Mouse (Mus musculus) kidney, postnatal 36 days (tissue): ENCODE measurements around the gene Gm20388.
A peak's percentile ranks its signal among the peaks of the same experiment; 100 is the strongest.

Experiments
- DNase-seq, 2 experiments: peaks; one replicate each; pipeline ENCODE4 v3.0.0; 2021 to 2022; ENCODE audit warnings: mixed read lengths in 2 of 2

The Gm20388 gene

DNA sequence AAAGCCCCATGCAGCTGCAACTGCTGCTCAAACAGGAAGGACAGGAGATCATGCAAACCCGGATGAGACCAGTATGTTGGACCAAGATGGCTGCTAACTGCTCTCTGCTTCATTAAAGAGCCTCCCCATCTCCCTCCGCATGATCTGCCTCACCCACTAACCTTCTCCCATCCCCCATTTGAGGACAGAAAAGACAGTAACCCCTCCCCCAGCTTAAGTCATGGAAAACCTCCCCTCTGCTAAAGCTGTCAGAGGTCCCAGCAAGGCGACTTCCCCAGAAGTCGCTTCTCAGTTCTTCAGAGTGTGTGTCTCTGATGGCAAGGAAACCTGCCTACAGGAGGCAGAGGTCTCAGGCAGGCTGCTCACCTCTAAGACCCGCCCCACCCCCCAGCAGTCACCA is 1777.9 kb downstream of the Gm20388 start:
- DNase-seq: no peak

DNA sequence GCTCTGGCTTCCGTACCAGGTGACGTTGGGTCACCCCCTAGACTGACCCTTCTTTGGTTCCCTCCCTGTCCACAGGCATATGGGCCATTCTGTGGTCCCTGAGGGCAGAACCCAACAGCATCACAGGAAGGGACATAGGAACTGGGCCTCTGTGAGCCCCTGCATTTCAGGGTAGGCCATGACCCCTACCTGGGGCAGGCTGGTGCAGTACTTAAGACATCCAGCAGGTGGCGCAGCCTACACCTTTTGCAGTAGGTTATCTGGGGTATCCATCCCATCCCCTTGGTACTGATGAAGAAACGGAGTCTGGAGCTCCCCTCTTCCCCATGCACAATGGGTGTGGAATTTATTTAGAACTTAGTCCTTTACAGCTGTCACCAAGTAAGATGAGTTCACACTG is 1783.8 kb downstream of the Gm20388 start:
- DNase-seq: peak; percentile 39 to 78

DNA sequence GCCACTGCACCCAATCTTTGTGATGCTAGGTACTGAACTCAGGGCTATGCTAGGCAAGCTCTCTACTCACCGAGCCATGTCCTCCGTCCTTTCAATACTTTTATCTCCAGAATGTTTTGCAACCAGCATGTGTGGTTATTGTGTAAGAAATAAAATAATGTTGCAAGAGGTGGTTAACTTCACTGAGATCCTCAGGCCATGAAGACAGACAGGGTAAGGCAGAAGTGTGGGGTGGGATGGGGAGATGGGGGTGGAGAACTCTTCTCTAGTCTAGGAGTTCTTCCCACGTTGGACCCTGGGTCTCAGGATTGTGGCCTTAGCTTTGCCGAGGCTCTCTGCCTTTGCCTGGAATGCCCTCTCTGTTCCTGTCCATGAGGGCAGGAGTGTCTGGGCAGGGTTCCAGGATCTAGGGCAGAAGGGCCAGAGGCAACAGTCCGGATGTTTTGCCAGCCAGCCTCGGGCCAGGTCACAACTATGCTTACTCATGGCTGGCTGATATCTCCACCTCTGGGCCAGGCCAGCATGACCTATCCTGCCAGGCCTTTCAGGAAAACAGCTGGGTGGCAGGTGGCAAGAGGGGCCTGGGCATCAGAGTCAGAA is 1785.0 kb downstream of the Gm20388 start:
- peak; percentile 92 to 93 for DNase-seq

DNA sequence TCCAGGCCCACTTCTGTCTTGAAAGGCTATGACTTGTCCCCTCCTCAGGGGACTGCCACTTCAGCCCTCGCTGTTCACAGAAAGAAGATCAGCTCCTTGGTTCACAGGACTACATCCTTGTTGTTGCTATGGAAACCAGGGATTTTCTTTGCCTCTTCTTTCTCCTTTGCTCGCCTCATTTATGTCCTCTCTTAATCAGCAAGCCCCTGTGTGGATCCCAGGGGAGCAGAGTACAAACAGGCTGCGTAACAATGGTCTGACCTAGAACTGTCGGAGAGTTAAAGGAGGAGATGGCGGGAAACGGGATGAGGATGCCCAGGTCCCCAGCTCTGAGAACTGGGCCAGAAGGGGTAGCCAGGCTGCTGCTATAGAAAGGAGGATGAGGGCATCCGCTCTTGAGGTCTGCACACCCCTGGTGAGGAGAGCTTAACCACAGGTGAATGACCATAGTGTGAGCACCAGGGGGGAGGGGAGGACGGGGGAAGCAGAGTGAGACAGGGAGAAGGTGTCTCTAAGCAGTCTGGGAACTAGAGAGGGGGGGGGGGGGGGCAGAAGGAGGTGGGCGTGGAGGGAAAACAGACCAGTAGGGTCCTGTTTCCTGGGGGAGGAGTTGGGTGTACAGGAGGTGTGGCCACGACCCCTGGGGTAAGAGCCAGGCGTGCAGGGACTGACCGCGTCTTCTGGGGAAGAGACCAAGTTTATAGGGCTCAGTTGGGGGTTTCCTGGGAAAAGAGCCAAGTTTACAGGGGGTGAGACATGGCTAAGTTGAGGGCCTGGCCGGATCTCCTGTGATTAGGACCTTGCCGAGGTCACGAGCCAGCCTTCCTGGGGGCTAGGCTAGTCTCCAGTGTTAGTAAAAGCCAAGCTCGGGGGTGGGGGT is 1787.3 kb downstream of the Gm20388 start:
- DNase-seq: no peak

DNA sequence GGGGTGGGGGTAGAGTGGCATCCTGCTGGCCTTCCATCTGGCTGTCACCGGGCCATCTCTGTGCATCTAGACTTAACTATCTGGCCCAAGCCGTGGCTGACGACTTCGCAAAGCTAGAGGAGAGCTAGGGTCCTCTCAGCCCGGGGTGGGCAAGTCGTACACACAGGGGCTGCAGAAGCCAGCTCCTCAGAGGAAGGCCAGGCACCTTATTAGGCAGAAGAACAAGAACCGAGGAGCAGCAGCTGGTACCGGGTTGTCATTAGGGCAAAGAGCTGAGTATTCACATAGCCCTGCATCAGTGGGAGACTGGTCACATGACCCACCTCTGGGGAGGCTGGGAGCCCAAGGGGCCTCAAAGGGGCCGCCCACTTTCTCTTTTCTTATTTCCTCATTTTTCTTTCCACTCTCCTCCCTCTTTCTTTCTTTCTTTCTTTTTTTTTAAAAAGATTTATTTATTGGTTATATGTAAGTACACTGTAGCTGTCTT is 1788.0 kb downstream of the Gm20388 start:
- no peak for DNase-seq

DNA sequence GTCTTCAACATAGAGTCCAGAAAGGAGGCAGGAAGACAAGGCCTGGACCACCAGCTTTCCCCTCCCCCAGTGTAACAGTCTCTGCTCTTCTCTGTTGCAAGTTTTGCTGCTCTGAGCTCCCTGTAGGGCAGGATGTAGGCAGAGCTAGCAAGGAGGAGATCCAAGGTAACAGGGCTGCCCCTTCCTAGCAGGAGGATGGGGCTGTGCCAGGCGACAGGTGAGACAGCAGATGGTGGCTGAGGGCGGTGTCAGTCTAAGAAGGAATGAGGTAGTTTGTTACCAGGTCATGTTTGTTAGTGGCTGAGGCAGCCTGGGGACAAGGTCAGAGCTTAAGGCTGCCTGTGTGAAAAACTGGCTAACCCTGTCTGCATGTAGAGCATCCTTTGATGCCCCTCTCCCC is 1789.3 kb downstream of the Gm20388 start:
- DNase-seq: no peak

DNA sequence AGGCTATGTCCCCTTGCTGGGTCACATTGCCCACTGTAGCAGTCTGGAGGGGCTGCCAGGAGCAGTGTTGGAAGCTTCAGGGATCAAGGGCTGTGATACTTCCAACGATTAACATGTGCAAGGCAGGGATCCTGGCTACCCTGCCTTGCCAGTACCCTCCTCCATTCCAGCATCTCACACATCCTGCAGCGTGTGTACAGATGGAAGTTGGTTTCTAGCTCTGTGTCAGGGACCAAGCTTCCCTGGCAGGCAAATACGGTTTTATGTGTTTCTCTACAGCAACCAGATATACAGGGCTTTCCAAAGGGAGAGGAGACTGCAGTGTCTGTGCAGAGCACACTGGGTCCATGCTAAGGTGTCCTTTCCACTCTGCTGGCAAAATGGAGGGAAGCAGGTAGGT is 1794.5 kb downstream of the Gm20388 start:
- DNase-seq: no peak

DNA sequence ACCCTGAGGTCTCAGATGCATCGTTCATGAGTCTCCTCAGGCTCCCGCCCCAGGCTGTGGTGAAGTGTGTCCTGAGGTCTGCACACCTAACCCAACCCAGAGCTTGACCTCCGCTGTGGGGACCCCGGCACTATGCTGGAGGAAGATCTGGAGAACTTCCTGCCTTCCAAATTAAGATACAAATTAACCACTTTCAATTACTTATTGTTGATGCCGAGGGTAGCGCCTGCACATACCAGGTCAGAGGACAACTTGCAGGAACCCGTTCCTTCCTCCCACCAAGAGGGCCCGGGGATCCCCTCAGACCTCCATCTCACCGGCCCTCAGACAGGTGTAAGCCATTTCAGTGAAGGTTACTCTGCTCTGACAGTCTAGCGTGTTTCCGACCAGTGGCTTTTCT is 1796.3 kb downstream of the Gm20388 start:
- peak in 1 of 2 experiments; percentile 25 for DNase-seq

DNA sequence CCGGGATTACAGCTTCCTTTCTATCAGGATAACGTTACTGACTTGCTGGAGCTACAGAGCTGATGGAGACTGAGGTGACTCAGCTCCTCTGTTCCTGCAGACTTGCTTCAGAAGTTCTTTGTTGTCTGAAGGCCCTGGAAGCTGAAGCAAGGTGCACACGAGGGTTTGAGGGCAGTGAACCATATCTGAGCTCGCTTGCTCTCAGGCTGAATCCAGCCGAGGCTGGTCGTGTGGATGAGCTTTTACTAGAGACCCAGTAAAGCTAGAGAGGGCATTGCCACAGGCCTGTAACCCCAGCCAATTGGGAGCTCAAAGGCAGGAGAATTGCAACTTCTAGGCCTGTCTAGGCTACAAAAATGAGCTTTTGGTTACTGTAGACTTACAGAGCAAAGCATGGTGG is 1797.8 kb downstream of the Gm20388 start:
- peak; percentile 69 to 76 for DNase-seq

DNA sequence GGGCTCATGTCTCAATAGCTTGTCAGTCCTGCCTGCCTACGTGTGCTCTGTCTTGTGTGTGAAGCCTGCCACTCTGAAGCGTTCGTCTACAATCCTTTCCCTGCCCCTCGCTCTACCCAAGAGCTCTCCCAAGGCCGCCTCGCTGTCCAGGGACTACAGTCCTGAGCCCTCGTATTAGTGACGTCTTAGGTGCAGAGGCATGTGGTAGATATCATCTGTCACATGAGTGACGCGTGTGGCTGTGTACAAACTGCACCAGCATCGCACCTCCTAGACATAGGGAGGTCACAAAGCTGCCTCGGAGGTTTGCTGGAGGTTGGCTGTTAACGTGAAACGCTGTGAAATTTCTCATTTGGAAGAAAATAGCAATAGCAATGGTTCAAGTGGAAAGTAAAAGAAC is 1806.9 kb downstream of the Gm20388 start:
- no peak for DNase-seq

DNA sequence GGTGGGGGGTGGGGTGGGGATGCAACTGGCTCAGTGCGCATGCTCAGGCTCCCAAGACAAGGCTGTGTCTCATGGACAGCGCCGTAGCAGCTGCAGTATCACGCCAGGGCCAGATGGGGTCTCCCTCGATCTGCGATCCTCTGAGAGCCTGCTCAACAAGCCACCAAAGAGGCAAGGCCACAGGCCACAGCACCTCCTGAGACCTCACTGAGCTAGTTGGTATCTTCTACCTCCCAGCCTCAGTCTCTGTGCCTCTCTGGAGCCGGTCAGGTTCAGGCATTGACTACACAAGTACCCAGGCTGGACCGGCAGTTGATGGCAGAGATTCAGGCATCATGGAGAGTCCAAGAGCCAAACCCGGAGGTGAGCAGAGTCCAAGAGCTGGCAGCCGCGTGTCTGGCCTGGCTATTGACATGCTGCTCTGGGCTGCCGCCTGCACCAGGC is 1807.4 kb downstream of the Gm20388 start:
- DNase-seq: peak; percentile 90 to 92

DNA sequence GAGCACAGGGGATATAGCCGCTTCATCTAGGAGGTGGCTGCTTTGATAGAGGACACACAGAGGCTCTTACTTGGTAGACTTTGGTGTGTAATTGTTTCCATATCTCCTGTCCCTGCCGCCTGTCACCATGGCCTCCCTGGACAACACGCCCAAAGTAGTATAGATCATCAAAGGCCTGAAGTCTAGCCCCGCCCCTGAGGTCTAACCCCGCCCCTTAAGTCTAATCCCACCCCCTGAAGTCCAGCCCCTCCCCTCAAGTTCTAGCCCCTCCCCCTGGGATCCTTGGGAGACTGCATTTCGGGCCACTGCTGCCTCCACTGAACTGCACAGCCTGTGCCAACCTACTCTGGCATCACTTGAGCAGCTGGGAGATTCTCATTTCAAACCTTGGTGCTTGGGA is 1808.3 kb downstream of the Gm20388 start:
- DNase-seq: no peak

DNA sequence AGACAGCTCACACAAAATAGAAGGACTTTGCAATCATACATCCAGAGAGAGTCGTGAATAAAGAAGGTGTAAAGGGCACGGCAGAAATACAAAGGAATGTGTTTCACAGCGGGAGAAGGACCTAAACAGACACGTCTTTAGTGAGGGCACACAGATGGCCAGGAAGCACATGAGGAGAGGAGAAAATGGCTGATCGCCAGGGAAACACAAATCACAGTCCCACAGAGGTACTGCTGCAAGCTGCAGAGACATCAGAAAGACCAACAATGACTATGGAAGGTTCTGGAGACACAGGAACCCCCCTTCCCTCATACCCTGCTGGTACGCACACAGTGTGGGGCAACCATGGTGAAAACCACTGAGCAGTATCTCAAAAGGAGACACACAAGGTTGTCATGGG is 1810.4 kb downstream of the Gm20388 start:
- DNase-seq: no peak

DNA sequence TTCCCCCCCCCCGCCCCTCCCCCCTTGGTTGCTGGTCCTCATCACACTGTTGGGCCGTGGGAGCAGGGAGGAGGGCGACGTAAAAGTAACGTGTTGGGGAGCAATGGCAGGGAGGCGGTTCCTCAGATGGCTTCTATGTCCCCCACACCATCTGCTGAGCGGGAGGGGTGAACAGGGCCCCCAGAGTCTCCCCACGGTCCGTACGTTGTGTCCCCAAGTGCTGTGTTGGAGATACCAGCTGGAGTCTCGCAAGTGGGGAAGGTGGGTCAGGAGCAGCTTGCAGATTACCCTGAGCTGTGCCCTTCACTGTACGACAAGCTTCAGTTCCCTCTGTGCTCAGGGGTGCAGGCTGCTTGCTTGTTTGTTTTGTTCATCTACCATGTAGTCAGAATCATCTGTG is 1813.2 kb downstream of the Gm20388 start:
- DNase-seq: no peak

DNA sequence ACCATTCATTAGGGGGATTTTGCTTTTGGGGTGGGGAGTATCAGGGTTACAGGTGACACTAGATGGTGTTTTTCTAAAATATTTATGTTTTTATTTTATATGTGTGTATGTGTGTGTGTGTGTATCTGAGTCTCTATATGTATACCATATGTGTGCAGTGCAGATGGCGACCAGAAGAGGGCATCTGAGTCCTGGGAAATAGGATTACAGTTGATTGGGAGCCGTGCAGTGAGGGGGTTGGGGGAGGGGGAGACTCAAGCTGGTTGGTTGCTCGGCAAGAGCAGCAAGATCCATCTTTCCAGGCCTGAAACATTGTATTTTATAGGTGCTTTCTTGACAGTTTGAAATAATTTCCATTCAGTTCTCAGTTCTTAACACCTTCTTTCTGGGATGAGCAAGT is 1816.5 kb downstream of the Gm20388 start:
- DNase-seq: no peak

DNA sequence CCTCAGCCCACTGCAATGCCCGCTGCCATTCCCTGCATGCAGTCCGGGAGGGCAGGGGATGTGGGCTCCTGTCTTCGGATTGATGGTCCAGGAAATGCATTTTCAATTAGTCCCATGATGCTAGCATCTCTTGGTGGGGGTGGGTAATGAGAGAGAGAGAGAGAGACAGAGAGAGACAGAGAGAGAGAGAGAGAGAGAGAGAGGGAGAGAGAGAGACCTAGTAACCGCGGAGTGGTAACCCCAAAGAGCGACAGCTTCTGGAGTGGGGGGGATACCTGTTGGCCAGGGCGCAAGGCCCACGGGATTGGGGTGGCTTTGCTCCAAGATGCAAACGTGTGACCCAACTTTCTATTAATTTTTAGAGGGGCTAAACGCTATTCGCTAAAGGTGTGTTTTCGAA is 1818.7 kb downstream of the Gm20388 start, which contains the start of gene Jph3:
Gene Jph3, plus strand, starts transcription at position 301 of the 400 bp plus-strand sequence.
- no peak for DNase-seq

DNA sequence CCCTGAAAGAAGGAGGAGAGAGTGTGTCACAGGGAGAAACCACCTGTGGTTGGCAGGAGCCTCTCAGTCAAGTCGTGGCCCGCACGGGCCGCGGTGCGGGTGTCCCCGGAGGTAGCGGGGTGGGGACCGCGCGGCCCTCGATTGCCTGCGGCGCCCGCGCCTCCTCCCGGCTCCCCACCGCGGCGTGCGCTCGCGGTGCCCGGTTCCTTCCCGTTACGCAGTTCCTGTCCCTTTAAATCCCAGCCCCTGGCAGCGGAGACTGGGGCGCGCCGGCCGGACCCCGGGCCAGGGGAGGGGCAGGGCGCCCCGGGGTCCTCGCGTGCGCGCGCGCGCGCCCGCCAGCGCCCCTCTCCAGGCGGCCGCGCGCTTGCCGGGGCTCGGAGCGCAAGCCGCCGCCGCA is 1819.1 kb downstream of the Gm20388 start:
- DNase-seq: no peak

DNA sequence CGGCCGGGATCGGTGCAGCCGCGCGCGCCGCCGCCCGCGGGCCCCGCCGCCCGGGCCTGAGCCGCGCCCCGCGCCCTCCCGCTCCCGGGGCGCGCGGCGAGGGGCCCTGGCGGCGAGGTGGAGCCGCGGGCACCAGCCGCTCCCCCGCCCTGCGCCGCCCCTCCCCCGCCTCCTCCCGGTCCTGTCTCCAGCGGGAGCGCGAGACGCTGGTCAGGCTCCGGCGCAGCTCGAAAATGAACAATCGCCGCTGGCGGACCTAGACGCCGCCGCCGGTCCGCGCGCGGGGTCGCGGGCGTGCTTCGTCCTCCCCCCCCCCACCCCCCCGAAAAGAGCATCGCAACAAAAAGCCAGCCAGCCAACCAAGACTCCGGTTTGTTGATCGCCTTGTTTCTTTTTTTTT is 1819.5 kb downstream of the Gm20388 start:
- DNase-seq: no peak

DNA sequence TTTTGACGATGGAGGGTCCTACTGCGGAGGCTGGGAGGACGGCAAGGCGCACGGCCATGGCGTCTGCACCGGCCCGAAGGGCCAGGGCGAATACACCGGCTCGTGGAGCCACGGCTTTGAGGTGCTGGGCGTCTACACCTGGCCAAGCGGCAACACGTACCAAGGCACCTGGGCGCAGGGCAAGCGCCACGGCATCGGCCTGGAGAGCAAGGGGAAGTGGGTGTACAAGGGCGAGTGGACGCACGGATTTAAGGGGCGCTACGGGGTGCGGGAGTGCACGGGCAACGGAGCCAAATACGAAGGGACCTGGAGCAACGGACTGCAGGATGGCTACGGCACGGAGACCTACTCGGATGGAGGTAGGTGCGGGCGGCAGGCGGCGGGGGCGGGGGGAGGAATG is 1820.0 kb downstream of the Gm20388 start:
- no peak for DNase-seq

DNA sequence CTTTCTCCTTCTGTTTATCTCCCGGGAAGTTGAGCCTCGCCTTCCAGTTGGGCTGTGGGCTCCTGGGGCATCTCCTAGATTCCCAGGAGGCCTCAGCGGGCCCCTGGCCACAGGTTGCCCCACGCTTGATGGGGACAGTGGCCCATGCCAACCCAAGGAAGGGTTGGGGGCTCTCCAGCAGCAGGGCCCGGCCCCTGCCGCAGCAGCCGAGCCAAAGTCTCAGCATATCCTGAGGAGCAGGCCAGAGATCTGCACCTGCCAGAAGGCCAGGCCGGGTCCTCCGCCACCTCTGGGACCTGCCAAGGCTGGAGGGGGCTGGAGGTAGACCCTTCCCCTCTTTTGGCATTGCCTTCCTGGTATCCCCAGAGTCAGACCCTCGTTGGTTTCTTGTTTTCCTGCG is 1820.4 kb downstream of the Gm20388 start:
- no peak for DNase-seq

DNA sequence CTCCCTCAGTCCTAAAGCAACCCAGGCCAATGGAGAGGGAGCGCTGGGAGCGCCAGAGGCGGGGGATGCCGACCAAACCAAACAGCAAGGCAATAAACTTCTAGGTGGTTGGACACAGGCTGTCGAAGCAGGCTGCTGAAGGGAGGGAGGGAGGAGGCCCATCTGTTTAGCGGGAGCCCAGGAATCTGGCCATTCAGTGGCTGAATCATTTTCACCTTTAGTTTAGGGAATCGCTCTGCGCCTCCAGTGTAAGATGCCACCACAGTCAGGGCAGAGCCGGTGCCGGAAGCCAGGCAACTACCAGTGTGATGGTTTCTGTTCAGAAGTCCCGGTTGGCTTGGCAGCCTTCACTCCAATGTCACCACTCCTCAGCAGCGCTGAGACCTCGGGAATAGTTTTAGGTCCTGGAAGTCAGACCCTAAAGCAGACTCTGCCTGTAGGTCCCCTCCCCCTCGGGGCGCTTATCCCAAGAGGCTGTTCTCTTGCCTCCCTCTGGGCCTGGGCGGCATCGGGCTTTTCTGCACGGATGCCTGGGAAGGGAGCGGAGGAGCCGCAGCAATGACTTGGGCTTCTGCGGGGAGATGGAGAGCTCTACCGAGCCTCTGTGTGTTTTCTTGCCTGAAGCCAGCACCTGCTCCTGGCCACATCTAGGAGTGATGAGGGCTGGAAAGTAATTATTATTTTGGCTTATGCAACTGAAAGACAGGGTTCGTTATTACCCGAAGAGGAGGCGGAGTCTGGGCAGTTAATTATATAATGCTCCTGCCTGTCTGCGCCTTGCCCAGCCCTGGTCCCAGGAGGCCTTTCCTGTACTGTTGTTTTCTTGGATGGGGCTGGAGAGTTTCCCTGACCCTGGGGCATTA is 1821.1 kb downstream of the Gm20388 start:
- no peak for DNase-seq

DNA sequence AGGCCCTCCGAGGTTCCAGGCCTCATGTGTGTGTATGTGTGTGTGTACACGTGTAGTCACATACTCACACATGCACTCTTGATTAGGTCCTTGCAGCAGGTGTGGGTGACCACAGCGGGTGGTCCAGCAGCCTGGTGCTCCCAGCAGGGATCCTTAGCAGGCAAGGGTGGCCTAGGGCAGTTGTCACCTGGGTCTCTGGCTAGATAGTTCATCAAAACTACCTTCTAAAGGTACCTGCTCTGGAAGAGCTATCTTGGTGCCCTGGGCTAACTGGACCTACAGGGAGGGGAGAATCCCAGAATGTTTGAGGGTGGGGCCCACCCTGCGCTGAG is 1821.7 kb downstream of the Gm20388 start:
- no peak for DNase-seq

DNA sequence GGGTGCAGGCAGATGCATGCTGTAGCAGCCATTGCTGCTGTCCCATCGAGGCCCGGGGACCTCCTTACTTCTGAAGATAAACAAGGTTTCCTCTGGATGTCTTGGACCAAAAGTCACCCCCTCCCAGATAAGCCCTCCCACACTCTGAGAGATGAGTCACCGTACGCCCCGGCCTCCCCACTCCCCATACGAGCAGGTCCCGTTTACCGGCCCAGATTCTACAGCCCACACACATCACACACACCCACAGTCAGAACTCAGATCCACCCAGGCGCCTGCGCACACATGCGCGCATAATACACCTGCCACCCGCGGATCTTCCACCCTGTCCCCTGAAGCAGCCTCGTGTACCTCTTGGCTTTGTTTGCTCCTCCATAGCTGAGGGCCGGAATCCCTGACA is 1823.6 kb downstream of the Gm20388 start:
- DNase-seq: no peak
